Mouse (Mus musculus): ENCODE measurements around the gene Lmx1b. TPM values are rescaled to one million over a fixed set of nuclear protein-coding genes. Genes with fewer than 3 reads are reported as not detected.
A peak's percentile ranks its signal among the peaks of the same experiment; 100 is the strongest.

The Lmx1b gene
- total and polyA plus RNA-seq, 3 experiments, result not detected

GRCm38 (mm10) chr2:33664661-33665060 lies 24.4 kb upstream of the Lmx1b start:
- H3K36me3 ChIP-seq (replicated peaks in 1 of 2; ENCODE audit: control insufficient read depth in 1 of 2, insufficient read depth in 1 of 2, low read length in 1 of 2), result no peaks in the 10 kb centered on the region
- no peak for DNase-seq (ENCODE audit: extremely low read depth)
- no peak overlapping the region for H3K4me3 ChIP-seq (replicated peaks in 1 of 3; ENCODE audit: low read depth in 2 of 3, low read length in 2 of 3, poor library complexity in 1 of 3)
- in situ Hi-C loops (cut with MboI; ENCODE audit: low pct_ligation_motif_present, low pct_unique_long_range_greater_than_20kb, low sequenced_read_pairs) (no loop called here), dilution Hi-C loops (cut with MboI; ENCODE audit: extremely low pct_ligation_motif_present, extremely low pct_unique_long_range_greater_than_20kb, low sequenced_read_pairs) (no loop called here)
- H3K27ac ChIP-seq (ENCODE audit: insufficient read depth, low read depth), result no peak overlapping the region
- peaks cover 0 to 4% of the 10 kb centered on the region in 2 experiments; a peak in 1 of 4 replicates for H3K4me1 ChIP-seq (ENCODE audit: control insufficient read depth in 1 of 2, insufficient read depth in 2 of 2)
- no peak overlapping the region for H3K4me2 ChIP-seq (ENCODE audit: insufficient read depth, low read depth, poor library complexity, severe bottlenecking)
- peaks cover 69% of the 10 kb centered on the region for H3K27me3 ChIP-seq (replicated peaks)
- H3K79me2 ChIP-seq (replicated peaks; ENCODE audit: control insufficient read depth, extremely low read depth, insufficient read depth, poor library complexity, severe bottlenecking), result no peaks in the 10 kb centered on the region
- no peak overlapping the region for H3K9ac ChIP-seq (ENCODE audit: insufficient read depth, low read depth)
- TF ChIP-seq ZNF384 (IDR thresholded peaks at IDR 0.05; ENCODE audit: low read depth, low read length) (no peak), PAX5 (IDR thresholded peaks at IDR 0.05; ENCODE audit: low read length) (no peak), MAFK (IDR thresholded peaks at IDR 0.05; ENCODE audit: insufficient replicate concordance, low read length) (no peak), ETS1 (conservative IDR thresholded peaks at IDR 0.05; ENCODE audit: low read depth, low read length) (no peak), TCF12 (IDR thresholded peaks at IDR 0.05; ENCODE audit: low read depth, low read length) (no peak), ZKSCAN1 (IDR thresholded peaks at IDR 0.05; ENCODE audit: borderline replicate concordance, low read depth, low read length) (no peak), MYC (IDR thresholded peaks at IDR 0.05; ENCODE audit: low read depth, low read length) (no peak), MAZ (IDR thresholded peaks at IDR 0.05; ENCODE audit: low read depth, low read length) (no peak), RAD21 (IDR thresholded peaks at IDR 0.05; ENCODE audit: low read depth, low read length) (no peak), CHD1 (IDR thresholded peaks at IDR 0.05; ENCODE audit: low read depth, low read length) (no peak), MXI1 (IDR thresholded peaks at IDR 0.05; ENCODE audit: low read depth, low read length) (no peak), IRF4 (IDR thresholded peaks at IDR 0.05; ENCODE audit: low read depth, low read length) (no peak), ZMIZ1 (IDR thresholded peaks at IDR 0.05; ENCODE audit: low read depth, low read length) (no peak), EP300 (IDR thresholded peaks at IDR 0.05; ENCODE audit: low read length) (no peak), JUN (IDR thresholded peaks at IDR 0.05; ENCODE audit: insufficient read depth, low read depth, low read length) (no peak)
- H3K9me3 ChIP-seq (replicated peaks; ENCODE audit: low read length), result peaks cover 2% of the 10 kb centered on the region

GRCm38 (mm10) chr2:33659288-33659629 lies 18.9 kb upstream of the Lmx1b start:
- H3K27ac ChIP-seq (ENCODE audit: insufficient read depth, low read depth), result no peak overlapping the region
- H3K9me3 ChIP-seq (replicated peaks; ENCODE audit: low read length), result peaks cover 2% of the 10 kb centered on the region
- no peaks in the 10 kb centered on the region for H3K79me2 ChIP-seq (replicated peaks; ENCODE audit: control insufficient read depth, extremely low read depth, insufficient read depth, poor library complexity, severe bottlenecking)
- H3K36me3 ChIP-seq (replicated peaks in 1 of 2; ENCODE audit: control insufficient read depth in 1 of 2, insufficient read depth in 1 of 2, low read length in 1 of 2), result no peaks in the 10 kb centered on the region
- in situ Hi-C loops (cut with MboI; ENCODE audit: low pct_ligation_motif_present, low pct_unique_long_range_greater_than_20kb, low sequenced_read_pairs), result no loop called here
- peak overlapping the region; percentile 5; the same call in 1 of the 2 replicates for H3K4me2 ChIP-seq (ENCODE audit: insufficient read depth, low read depth, poor library complexity, severe bottlenecking)
- peaks cover 35% of the 10 kb centered on the region for H3K27me3 ChIP-seq (replicated peaks)
- H3K4me3 ChIP-seq (replicated peaks in 1 of 3; ENCODE audit: low read depth in 2 of 3, low read length in 2 of 3, poor library complexity in 1 of 3), result no peak overlapping the region
- TF ChIP-seq TBP (conservative IDR thresholded peaks at IDR 0.05; ENCODE audit: low read depth, low read length) (no peak), USF2 (conservative IDR thresholded peaks at IDR 0.05; ENCODE audit: low read depth, low read length) (no peak), CHD1 (IDR thresholded peaks at IDR 0.05; ENCODE audit: low read depth, low read length) (no peak), NELFE (IDR thresholded peaks at IDR 0.05; ENCODE audit: low read depth, low read length) (no peak), E2F4 (IDR thresholded peaks at IDR 0.05; ENCODE audit: insufficient replicate concordance, low read depth, low read length) (no peak), UBTF (IDR thresholded peaks at IDR 0.05; ENCODE audit: low read depth, low read length) (no peak), ELF1 (IDR thresholded peaks at IDR 0.05; ENCODE audit: low read depth, low read length) (no peak), GABPA (IDR thresholded peaks at IDR 0.05; ENCODE audit: insufficient replicate concordance, low read depth, low read length) (no peak), RAD21 (IDR thresholded peaks at IDR 0.05; ENCODE audit: low read depth, low read length) (no peak), ZNF384 (IDR thresholded peaks at IDR 0.05; ENCODE audit: low read depth, low read length) (no peak), IRF4 (IDR thresholded peaks at IDR 0.05; ENCODE audit: low read depth, low read length) (no peak), MEF2A (IDR thresholded peaks at IDR 0.05; ENCODE audit: borderline replicate concordance, low read depth, low read length) (no peak), CHD2 (IDR thresholded peaks at IDR 0.05; ENCODE audit: low read length) (no peak), TCF12 (IDR thresholded peaks at IDR 0.05; ENCODE audit: low read depth, low read length) (no peak), PAX5 (IDR thresholded peaks at IDR 0.05; ENCODE audit: low read length) (no peak), POLR2A (IDR thresholded peaks at IDR 0.05; ENCODE audit: low read depth, low read length) (no peak)
- dilution Hi-C loops (cut with MboI; ENCODE audit: extremely low pct_ligation_motif_present, extremely low pct_unique_long_range_greater_than_20kb, low sequenced_read_pairs), result no loop called here
- no peaks in the 10 kb centered on the region for H3K4me1 ChIP-seq (ENCODE audit: control insufficient read depth in 1 of 2, insufficient read depth in 2 of 2)
- H3K9ac ChIP-seq (ENCODE audit: insufficient read depth, low read depth), result no peak overlapping the region
- DNase-seq (ENCODE audit: extremely low read depth), result no peak
